Comparison of ENCODE assay signal across 8 mouse cellular contexts in the genomic region with DNA sequence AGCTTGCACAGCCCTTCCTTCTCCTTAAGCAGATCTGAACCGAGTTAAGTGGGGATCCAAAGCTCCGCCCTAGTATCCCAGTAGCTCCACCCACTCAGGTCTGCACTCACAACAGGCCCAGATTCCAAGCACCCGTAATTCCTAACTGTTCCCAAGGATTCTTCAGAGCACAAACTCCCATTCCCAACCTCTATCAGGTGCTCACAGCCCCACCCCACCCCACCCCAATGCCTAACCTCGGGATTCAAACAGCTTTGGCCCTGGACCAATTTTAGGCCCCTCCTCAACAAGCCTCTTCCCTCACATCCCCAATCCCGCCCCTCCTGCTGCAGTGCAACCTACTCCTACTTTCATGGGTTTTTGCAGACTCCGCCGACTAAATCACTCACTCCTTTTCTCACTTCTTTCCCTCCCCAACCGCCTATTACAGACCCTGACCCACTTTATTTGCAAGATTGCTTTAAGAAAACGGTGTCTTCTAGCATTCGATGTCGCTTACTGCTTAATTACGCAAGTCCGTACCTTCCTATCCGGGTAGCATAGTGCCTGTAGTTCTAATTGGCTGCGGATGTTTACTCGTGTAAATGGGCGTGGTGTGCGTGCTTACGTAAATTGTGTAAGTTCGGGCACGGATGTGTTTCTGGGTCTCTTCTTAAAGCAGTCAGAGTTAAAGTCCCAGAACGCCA. TPM values are rescaled to one million over a fixed set of nuclear protein-coding genes. Genes with fewer than 3 reads are reported as not detected.
A peak's percentile ranks its signal among the peaks of the same experiment; 100 is the strongest.
DNase-seq lines count a peak whose midpoint lies in the region; ATAC-seq lines count a peak whose summit lies in the region.

Gene 1110012L19Rik, plus strand, starts transcription at position 602 of the 686 bp plus-strand sequence.

- no peaks in the 10 kb centered on the region for H3K27me3 ChIP-seq in hindbrain, embryonic 16.5 days (replicated peaks; ENCODE audit: control insufficient read depth, insufficient read depth, low read length)

- H3K27ac ChIP-seq in hindbrain, embryonic 16.5 days (ENCODE audit: low read depth, low read length): peak within 1 kb of the TSS; percentile 79
- peak within 1 kb of the TSS; percentile 62 for H3K27ac ChIP-seq in macrophage

- H3K9ac ChIP-seq in hindbrain, embryonic 16.5 days (ENCODE audit: low read depth, low read length): peak within 1 kb of the TSS; percentile 65

- peak; percentile 20 for DNase-seq in WW6 (ENCODE audit: low read depth, low spot score)
- DNase-seq in cerebellum, postnatal 36 days: peak; percentile 60 to 75
- peak; percentile 75 for DNase-seq in gastrocnemius, adult 18-20 months (ENCODE audit: low spot score)
- peak; percentile 57 to 76 for DNase-seq in left cerebral cortex, adult 18-20 months (ENCODE audit: low spot score in 2 of 2)
- DNase-seq in right cerebral cortex, adult 2 months (ENCODE audit: low spot score in 2 of 2): peak; percentile 73 to 80
- DNase-seq in urinary bladder, postnatal 36 days (ENCODE audit: low spot score in 2 of 2): peak; percentile 51 to 70

- ATAC-seq in hindbrain, embryonic 16.5 days: peak; percentile 96

- no peaks in the 10 kb centered on the region for H3K9me3 ChIP-seq in hindbrain, embryonic 16.5 days (ENCODE audit: control insufficient read depth, low read length)

- peak within 1 kb of the TSS; percentile 59 for H3K4me2 ChIP-seq in hindbrain, embryonic 16.5 days (ENCODE audit: low read length)

- H3K79me2 ChIP-seq in macrophage (ENCODE audit: inconsistent target): no peaks in the 10 kb centered on the region

- no peaks in the 10 kb centered on the region for H3K36me3 ChIP-seq in hindbrain, embryonic 16.5 days (ENCODE audit: control insufficient read depth, insufficient read depth, low read length)
- H3K36me3 ChIP-seq in macrophage (ENCODE audit: inconsistent target): no peaks in the 10 kb centered on the region

- peak within 1 kb of the TSS; percentile 51 for H3K4me3 ChIP-seq in hindbrain, embryonic 16.5 days (ENCODE audit: low read length)
- peak within 1 kb of the TSS; percentile 56 for H3K4me3 ChIP-seq in macrophage (ENCODE audit: inconsistent target)

- peaks cover 5% of the 10 kb centered on the region for H3K4me1 ChIP-seq in hindbrain, embryonic 16.5 days (ENCODE audit: control insufficient read depth, insufficient read depth, low read depth, low read length)

- WGBS in hindbrain, embryonic 16.5 days: 18% methylated on average over 22 of the region's 22 CpGs
- WGBS in macrophage (ENCODE audit: missing documents): 14% methylated on average over 22 of the region's 22 CpGs

RNA-seq across cellular contexts. Expression of gene 1110012L19Rik, which starts in this region (rescaled TPM):
- total RNA-seq in gastrocnemius, adult 18-20 months (2021): 10 to 100 TPM; 16.9 to 22.2 TPM
- polyA plus RNA-seq in hindbrain, embryonic 16.5 days (2015; fragmentation: Nextera tagmentation; extraction: Ambion mirVana): 38.6 and 45.1 TPM in 2 replicates
- total RNA-seq in left cerebral cortex, adult 18-20 months (2021): 10 to 100 TPM; 13.0 to 14.5 TPM
- total RNA-seq in macrophage (2018; cell fraction: chromatin; rRNA removed): 1 to 10 TPM in 10 of 26 experiments, under 1 TPM in 5, not detected in 11; 0.77 to 5.6 (median 1.3) TPM
- total RNA-seq in macrophage (2018; cell fraction: cytosol; rRNA removed): 10 to 100 TPM in 24 of 26 experiments, 1 to 10 TPM in 2; 7.2 to 21.6 (median 15.0) TPM
- total RNA-seq in macrophage (2018; cell fraction: nucleus; rRNA removed): 1 to 10 TPM in 25 of 26 experiments, under 1 TPM in 1; 0.86 to 9.3 (median 3.8) TPM
- polyA plus RNA-seq in macrophage (2018): 12.3 to 15.3 TPM (median 14.0 TPM) in 3 replicates

Comparison
In these comparisons a context has a peak if more than half of its experiments do, and no peak if none do; other contexts are left out.
1. Peak in every context shown above with its lines: DNase-seq, ATAC-seq, H3K4me3 ChIP-seq and H3K27ac ChIP-seq.
2. DNase-seq: peak in every context shown above with its lines; median percentile 76 in right cerebral cortex, adult 2 months; 75 in gastrocnemius, adult 18-20 months; 68 in cerebellum, postnatal 36 days; 66 in left cerebral cortex, adult 18-20 months; 60 in urinary bladder, postnatal 36 days; 20 in WW6.